Mouse (Mus musculus) embryo, embryonic 11 days (tissue): ENCODE data around the gene Stab1.

Source experiments
- DNase-seq: peaks from one replicate; pipeline ENCODE4 v3.0.0-alpha.2; 2015

The Stab1 gene

DNA sequence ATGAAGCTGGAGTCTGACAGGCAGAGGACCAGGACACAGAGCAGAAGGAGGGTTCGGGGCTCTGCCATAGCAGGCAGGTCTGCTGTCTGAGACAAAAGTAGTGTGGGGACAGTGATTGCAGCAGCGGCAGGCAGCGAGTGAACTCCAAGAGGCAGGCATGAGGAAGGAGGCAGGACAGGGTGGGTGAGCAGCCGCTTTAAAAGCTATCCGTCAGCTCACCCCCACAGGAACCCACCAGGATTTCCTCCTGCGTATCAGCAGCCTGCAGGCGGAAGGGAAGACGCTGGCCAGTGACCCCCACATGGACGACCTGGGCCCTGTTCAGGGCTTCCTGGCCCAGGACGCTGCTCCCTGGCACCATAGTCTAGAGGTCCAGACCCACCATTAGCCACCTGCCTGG, at the start of gene Stab1:
Gene Stab1, minus strand, starts transcription at position 217 of the 400 bp plus-strand sequence.
- DNase-seq, result peak; percentile 42

DNA sequence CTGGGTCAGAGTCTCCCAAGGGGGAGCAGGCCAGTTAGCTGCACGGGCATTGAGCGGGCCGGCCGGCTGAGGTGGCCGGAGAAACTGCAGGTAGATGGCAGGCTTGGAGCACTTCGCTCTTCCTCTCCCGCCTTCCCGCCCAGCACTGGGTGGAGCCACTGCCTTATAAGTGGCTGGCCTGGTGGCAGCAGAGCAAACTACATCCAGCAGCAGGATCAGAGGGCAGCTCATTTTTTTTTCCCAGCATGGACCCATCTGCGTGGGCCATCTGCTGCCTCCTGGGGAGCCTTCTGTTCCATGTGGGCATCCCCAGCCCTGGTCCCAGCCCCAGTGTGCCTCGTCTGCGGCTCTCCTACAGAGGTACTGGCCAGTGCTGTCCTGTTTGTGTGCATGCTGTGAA, 49.2 kb upstream of the Stab1 start, which contains the start of gene Sema3g:
Gene Sema3g, plus strand, starts transcription at position 195 of the 400 bp plus-strand sequence.
- DNase-seq, result peak; percentile 80

DNA sequence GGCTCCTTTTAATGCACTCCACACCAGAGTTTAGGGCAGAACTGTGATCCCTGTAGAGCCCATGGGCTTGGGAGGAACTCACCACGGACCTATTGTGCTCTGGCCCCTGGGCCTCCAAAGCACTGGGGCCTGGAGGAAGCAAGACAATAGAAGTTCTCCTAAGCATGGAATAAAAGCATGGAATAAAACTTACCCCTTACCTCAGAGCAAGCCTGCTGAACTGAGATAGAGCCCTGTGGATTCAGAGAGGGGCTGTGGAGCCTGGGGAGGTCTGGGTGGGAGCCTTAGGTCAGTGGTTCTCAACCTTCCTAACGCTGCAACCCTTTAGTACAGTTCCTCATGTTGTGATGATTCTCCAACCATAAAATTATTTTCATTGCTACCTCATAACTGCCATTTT, 48.4 kb upstream of the Stab1 start, which contains the start of gene Nisch:
Gene Nisch, minus strand, starts transcription at position 101 of the 400 bp plus-strand sequence.
- no peak for DNase-seq

DNA sequence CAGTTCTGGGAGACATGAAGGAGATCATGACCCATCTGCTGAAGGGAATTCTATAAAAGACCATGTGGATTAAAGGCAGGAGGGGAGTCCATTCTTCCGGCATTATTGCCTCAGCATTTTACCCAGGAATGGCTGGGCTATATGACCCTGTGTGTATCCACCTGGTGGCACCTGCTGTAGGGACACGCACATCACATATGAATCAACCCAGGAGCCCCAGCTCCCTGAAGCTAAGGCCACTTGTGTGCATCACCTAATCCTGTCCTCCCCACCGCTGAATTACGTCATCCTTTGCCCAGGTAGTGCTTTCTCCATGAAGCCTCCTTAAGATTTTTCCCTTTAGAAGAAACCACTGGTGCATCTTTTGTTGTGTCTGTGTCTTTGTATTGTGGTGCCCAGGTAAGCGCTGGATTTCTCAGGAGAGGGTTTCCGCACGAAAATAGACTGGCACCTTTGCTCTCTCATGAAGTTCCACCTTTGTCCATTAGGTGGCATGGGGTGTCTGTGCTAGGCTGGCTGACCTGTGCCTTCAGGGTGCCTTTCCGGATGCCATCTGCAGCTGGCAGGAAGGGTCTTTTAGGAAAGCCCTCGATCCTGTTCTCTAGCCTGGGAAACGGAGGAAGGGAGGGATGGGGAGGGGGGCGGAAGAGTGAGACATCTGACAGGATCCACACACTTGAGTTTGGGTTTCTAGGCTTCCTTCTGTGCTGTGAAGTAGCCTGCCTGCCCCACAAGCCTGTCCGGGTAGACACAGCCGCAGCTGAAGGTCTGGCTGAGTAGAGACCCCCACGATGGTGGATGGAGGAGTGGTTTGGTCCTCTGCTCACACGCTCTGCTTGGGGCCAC, 46.9 kb upstream of the Stab1 start:
- peak; percentile 80 for DNase-seq

DNA sequence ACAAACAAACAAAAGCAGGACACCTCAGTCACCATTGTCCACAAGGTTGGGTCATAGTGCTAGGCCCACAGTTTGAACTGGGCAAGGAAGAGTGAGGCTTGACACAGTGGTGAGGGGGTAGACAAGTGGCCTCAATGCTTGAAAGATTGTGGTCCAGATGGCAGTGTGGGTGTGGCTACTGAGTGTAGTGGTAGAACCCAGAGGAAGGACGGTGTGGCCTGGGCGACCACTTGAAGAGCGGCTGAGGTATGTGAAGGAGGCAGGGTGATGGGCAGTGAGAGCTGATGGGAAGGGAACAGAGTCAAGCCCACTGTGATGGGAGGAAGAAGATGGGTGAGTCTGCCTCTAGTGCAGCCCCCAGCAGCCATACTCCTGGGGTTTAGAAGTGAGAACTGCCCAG, 46.2 kb upstream of the Stab1 start:
- DNase-seq, result no peak

DNA sequence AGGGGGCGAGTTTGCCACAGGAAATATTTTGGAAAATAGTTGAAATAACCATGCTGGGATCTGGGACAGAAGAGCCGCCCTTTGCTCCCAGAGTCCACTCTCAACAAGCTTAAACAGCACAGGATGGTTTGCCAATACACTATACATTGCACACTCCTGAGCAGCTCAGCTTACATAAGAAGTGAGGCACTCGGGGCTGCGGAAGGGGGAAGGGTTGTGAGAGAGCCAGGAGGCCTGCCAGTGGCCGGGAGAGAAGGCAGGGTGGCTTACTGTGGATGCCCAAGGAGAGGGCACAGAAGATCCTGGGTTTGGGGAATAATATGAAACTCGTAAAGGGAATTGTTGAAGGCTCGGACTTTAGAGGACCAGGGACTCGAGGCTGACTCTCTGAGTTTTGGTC, 45.4 kb upstream of the Stab1 start:
- DNase-seq, result no peak

DNA sequence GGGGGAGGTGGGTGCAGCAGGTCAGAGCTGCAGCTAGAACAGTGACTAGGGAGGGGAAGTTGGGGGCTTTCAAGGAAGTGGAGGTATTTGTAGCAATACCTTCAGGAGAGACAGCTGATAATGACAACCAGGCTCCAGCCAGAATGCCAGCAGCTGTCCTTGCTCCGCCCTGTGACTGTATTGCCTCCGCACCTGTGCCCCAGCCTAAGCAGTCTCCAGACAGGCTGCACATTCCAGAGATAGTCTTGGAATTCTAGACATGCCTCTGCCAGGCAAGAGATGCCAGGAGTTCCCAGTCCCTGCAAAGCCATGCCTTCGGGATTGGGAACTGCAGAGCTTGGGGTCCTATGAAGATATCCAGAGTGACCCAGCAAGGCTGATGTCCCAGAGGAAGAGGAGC, 44.1 kb upstream of the Stab1 start:
- no peak for DNase-seq

DNA sequence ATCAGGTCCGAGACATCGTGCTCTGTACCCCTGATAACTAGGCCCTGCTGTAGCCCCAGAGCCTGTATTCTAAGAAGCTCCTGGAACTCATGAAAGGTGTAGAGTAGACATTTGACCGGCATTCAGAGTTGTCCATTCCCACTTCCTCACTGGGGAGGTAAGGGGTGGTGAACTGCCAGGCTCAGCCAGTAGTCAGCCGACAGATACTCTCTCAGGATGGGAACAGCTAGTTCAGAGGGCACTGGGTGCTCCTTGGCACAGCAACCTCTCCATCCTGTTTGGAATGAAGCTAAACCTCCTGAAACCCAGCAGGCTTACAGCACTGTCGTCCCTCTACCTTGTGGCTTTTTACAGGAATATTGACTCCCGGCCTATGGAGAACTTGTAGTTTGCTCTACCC, 43.4 kb upstream of the Stab1 start:
- no peak for DNase-seq

DNA sequence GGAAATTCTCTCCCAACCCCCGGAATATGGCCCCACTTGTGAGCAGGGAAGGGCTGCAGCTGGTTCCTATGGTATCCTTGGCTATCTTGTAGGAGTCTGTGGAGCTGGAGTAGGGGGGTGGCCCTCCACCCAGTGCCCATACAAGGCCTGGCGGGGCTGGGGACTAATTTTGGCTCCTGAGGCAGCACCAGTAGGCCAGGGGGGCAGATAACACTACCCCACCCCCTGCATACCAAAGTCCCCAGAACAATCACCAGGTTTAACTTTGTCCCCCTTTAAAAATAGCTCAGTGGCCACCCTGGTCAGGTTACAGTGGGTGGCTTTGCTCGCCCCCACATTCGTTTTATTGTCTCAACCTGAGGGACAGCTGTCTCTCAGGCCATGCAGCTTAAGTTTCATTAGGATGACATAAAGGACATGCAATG, 40.7 kb upstream of the Stab1 start:
- DNase-seq, result no peak

DNA sequence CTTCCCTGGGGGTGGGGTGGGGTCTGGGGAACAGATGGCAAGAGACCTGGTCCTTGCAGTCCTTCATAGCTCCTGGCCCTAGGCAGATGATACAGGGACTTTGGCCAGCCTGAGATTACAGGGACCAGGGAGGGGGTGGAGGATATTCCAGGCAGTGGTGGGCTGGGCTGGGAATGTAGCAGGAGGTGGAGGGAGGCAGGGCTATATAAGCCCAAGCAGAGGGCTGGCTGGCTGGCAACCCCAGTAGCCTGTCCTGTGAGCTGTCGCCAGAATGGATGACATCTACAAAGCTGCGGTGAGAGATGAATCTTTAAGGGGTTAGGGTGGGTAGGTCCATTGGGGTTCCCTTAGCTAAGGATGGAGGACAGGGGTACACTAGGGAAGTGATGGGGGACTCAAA, 39.6 kb upstream of the Stab1 start, which contains the start of gene Tnnc1:
Gene Tnnc1, plus strand, starts transcription at position 229 of the 400 bp plus-strand sequence.
- DNase-seq, result no peak

DNA sequence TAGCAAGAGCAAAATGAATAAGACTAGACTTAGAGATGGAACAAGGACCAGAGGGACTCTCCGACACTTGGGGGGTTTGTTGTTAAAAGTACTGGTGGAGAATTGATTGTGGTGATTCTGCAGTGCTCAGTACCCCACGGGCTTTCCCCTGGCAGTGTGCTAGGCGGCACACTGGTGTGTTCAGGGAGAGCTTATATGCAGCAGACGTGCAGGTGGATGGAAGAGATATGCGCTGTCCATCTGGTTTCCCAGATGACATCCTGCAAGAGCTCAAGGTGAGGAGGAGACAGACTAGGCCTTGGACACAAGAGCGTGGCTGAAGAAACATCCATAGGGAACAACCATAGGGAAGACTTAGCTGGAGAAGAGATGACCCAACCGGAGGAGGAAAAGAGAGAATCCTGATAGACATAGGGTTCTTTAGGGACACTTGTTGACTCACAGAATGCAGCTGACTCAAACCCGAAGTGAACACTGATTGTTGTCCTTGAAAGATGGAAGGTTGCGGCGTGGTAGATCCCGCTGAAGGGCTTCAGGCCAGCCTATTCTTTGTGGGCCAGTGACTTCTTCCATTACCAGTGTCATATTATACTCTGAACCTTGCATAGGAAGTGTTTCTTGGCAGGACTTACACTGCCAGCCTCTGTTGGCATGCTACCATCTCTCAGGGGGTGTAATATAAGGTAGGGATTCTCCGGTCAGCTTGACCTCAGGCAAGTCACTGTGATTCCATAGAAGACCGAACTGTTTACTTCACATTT, 38.8 kb upstream of the Stab1 start:
- no peak for DNase-seq

DNA sequence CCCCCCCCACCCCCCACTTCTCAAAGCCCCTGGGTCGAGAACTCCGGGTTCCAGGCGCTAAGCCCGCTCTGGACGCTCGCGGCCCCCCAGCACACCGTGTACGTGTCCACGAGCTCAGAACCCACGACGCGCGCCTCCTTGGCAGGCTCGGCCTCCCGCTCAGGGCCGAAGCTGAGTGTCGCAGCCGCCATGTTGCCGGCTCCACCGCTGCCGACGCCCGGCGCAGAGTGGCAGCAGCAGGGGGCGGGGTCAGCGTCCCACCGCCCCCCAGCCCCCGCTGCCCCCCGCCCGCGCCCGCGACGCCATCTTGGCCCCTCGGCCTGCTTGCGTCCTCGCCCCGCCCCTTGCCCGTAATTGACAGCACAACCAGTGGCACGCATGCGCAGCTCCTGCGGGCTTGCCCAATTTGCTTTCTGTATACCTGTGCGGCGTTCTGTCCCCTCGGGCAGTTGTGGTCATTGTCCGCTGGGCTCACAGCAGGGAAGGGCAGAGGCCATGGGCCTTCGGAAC, 38.1 kb upstream of the Stab1 start:
- DNase-seq, result peak; percentile 99

DNA sequence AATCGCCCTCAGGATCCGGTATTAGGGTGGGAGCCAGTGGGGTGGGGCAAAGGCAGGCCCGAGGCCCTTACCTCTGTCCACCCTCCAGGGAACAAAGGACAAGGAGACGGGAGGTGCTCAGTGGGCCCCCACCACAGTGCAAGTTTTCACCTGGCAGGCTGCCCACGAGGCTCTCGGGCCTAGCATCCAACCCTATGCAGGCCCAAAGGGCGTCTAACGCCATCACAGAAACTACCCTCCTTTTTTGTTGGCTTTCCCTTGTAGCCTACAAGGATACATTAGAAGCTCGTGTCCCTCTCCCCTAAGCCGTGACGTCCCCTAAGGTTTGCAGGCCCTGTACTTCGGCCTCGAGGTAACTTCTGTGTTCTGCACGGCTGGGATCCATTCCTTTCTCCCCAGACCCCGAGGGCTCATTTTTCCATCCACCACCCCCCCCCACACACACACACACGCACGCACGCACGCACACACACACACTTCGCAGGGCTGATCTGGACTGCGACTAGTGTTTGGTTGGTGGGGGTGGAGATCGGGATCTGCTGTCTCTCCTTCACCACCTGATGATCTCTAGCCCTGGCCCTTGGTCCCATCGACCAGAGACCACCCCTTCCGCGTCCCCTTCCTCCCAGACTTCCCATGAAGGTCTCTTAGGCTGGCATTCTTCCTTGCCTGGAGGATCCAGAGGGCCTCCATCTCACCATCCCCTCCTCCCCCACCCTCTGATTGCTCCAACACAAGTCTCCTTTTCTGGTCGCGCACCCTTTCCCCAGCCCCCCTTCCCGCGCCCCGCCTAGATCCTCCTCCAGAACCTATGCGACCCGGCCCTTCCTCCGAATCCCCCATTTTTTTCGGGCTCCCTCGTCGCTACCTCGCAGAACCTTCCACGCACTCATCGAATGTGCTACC, 37.4 kb upstream of the Stab1 start:
- DNase-seq, result peak; percentile 62

DNA sequence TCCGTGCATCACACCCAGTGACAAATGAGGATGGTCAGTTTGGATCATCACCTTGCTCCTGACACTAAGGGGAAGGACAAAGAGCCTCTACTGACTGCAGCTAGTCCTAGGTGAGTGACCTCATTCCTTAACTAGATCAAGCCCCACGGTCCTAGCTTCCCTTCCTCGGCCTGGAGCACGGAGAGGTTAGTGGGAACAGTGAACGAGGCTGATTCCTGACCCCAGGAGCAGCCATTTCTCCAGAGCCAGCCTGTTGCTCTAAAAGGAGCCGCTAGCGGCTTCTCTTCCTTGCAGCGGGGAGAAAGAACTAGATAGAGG, 36.8 kb upstream of the Stab1 start:
- DNase-seq, result peak; percentile 49

DNA sequence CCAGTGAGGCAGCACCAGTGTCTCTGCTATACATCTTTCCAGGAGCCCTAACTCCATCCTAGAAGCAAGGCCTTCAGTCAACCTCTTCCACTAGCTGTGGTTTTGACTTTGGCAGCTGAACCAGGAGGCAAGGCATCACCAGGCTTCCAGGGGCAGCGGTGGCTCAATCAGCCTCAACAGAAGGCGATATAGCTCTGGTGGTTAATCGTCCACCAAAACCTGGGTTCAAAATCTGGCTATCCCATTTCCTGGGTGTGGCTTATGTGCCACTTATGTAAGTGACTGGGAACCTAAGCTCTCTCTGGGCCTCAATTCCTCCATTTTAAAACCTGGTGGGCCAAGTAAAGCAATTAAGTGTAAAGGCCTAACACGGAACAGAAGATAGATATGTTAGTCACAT, 36.4 kb upstream of the Stab1 start:
- DNase-seq, result no peak

DNA sequence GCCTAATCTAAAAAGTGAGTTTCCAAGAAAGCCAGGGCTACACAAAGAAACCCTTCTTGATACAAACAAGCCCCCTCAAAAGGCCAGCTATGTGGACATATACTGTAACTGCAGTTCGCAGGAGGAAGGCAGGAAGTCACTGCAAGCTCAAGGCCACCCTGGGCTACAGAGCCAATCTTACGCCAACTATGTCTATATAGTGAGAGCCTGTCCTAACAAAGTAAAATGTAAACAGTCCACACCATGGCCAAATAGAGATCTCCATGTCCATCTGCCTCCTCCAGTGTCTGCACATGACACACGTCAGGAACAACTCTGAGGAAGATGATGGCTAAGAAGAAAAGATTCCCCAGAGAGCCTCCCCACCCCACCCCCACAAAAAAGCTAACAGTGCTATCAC, 31.6 kb upstream of the Stab1 start:
- no peak for DNase-seq

DNA sequence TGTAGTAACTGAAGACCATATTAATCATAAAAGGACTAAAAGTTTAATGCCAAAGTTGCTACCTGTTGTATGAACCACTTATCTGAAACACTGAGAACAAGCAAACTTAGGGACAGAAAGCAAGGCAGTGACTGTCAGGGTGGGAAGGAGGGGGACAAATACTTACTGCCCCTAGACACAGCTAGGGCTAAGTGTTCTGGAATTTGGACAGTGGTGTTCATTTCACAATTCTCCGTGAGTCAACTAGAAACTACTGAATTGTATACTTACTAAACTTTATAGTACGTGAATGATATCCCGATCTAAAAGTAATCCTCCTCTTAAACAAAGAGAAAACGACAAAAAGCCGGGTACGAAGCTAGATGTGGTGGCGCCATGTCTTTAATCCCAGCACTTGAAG, 31.2 kb upstream of the Stab1 start:
- no peak for DNase-seq

DNA sequence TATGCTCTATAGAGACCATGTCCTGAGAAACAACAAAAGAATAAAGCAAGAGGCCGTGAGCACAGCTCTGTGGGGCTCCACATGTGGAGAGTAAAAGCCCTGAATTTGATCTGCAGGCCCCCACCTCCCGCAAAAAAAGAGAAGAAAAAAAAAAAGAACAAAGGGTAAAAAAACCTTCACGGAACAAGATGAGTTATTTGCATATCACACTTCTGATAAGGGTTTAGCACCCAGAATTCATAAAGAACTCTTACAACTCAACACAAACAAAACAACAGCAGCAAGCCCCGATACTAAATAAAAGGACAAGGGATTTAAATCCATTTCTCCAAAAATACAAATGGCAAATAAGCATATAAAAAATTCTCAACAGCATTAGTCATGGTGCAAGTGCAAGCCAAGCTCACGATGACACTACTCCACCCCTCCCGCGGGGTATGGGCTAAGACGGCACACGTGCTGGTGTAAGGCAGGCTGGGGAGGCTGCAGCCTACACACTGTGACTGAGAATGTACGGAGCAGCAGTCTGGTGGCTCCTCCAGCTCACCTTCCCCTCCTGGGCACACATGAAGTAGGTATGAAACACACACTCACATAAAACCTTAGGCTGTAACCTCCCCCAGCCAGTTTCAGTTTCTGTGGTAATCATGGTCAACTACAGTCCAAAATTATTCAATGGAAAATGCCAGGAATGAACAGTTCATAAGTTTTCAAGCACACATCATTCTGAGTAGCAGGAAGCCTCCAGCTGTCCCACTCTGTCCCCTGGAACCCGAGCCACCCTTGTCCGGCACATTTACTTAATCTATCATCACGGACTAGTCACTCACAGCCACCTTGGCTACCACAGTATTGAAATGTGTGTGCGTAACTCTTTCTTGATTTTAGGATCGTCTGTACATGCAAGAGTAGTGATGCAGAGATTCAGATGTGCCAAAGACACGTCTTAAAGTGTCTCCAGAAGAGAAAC, 29.4 kb upstream of the Stab1 start:
- DNase-seq, result no peak

DNA sequence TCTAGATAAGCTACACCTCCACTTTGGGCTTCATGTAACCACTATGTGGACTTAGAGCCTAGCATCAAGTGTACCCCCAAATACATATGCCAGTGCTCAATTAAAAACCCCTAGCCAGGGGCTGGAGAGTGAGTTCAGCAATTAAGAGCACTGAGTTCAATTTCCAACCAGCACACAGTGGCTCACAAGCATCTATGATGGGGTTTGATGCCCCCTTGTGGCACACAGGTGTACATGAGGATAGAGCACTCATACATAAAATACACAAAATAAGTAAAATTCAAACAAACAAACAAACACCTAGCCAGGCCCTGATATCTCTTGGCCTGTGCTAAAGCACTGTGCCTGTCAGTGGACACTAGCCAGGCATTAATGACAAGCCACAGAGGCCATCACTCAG, 27.5 kb upstream of the Stab1 start:
- peak; percentile 34 for DNase-seq

DNA sequence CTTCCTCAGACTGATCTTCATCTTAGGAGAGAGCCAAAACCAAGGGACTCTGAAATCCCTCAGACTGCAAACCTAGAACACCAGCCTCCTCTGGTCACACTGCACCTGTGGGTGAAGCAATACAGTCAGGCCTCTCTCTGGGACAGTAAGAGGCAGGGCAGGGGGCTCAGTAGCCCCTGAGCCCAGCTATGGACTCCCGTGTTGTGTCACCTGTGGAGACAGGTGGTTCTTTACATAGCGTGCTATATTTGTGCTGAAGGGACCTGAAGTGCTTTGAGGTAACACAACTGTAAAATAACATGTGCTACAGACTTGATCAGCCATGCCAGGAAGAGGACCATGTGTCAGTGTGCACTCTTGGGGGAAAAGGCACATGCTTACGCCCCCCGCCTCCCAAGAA, 27.1 kb upstream of the Stab1 start:
- no peak for DNase-seq

DNA sequence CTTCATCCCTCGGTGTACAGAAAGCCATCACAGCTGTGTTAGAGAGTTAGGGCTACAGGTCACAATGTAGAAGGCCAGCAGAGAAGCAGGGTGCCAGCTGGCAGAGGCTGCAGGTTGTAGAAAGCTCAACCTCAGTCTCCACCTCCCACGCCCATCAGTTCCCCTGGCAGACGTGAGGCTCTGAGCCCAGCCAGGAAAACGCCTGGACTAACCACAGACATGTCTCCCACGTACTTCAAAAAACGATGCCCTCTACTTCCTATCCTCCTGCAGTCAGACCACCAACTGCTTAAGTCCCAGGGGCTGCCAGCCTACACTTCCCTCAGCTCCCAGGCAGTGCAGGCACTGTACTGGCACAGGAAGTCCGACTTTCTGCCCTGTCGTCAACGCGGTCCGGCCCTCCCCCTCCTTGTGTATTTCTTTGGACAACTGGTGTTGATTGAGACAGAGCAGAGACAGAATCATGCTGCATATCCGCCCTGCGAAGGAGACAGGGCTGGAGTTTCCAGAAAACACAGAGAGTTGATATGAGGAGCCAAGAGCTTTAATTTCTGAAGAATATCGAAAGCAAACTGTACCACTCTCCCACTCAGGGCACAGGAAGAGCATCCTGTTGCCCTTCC, 26.6 kb upstream of the Stab1 start:
- no peak for DNase-seq
